Mouse (Mus musculus): ENCODE measurements around the gene Frs2. TPM values are rescaled to one million over a fixed set of nuclear protein-coding genes. Genes with fewer than 3 reads are reported as not detected.
"Not testable (repeated sequence)": the region's sequence is repeated elsewhere in the genome, so short reads cannot be mapped to it uniquely, and the experiment has no call there.

Gene Frs2
- polyA plus RNA-seq, 1 experiment = 8.8 TPM

DNA sequence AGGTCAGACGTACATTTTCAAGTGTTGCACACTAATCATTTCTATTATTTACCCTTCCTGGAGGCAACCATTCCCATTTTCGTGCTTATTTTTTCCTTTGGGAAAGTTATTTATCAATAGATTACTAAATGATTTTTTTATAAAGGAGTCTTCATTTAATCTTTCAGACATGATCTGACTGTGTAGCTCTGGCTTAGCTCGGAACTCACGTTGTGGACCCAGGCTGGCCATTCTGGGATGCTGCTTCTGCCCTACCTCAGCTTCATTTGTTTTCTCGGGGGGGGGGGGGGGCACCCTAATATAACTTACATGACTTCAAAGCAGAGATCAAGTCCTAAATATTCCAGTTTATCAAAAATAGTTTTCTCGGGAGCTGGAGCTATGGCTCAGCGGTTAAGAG, 84.3 kb downstream of the Frs2 start:
- 5% methylated on average over 7 of the region's 7 CpGs for WGBS
- peak overlapping the region; percentile 60 for H3K4me3 ChIP-seq (replicated peaks; ENCODE audit: control insufficient read depth, low read depth, low read length)
- TF ChIP-seq CTCF (IDR thresholded peaks at IDR 0.05; ENCODE audit: control insufficient read depth, insufficient read depth, low read length) (no peak), POLR2A (IDR thresholded peaks at IDR 0.05; ENCODE audit: borderline replicate concordance, control insufficient read depth, low read depth, low read length) (no peak)
- no peaks in the 10 kb centered on the region; the same call in 1 of the 2 replicates for H3K4me1 ChIP-seq (ENCODE audit: control insufficient read depth, insufficient read depth, low read length)
- no peak overlapping the region for H3K27ac ChIP-seq (ENCODE audit: control insufficient read depth, insufficient read depth, low read depth, low read length, poor library complexity)

DNA sequence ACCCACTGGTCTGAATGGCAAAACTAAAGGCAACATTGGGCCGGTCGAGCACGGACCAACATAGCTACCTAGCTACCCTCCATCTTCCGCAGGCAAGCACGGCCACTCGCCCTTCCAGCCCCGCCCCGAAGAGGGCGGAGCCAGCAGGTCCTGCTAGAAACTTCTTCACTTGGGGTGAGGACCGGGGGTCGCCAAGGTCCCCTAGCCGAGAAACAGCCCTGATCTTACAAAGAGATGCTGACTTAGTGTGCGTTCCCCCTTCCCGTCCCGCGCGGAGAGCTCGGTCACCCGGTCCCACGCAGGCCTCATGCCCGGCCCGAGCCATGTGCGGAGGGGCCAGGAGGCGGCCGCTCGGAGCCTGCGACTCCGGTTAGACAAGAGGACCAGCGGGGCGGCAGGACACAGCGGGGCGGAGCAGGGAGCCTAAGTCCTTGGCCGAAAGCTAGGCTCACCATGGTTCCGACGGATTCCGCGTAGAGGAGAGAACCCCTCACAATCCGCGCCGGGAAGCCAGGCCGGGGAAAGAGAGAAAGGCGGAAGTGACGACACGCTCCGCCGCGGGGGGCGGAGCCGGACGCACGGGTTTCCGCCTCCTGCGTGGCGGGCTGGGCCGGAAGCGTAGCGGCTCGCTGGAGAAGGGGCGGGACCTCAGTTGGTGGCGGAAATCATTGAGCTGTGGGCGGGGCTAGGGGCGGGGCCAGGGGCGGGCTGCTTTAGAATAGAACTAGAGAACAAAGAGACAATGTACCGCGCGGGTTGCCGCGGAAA, 84.9 kb downstream of the Frs2 start, which contains the start of gene Cct2:
TSS of gene Cct2 (minus strand) at position 561 of the 768 bp plus-strand sequence.
- TF ChIP-seq POLR2A (IDR thresholded peaks at IDR 0.05; ENCODE audit: borderline replicate concordance, control insufficient read depth, low read depth, low read length) (peak; percentile 57; the same call in 1 of the 2 replicates), CTCF (IDR thresholded peaks at IDR 0.05; ENCODE audit: control insufficient read depth, insufficient read depth, low read length) (no peak)

DNA sequence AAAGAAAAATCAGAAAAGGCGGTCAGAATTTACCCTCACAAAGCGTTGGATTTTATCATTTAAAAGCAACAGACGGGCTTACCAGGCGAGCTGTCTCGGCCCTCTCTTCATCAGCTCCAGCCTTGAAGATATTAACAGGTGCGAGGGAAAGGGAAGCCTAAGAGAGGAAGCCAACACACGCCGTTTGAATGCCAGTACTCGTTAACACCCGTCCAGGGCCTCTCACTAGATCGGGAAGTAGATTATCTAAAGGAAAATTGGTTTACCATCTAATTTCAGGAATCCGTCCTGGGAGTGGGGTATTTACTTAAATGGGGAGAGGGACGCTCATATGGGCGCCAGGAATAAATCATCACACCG, 85.5 kb downstream of the Frs2 start:
- 1% methylated on average over 15 of the region's 15 CpGs for WGBS
- Histone ChIP-seq H3K27ac (ENCODE audit: control insufficient read depth, insufficient read depth, low read depth, low read length, poor library complexity) (peak overlapping the region; percentile 83), H3K4me3 (replicated peaks; ENCODE audit: control insufficient read depth, low read depth, low read length) (peak overlapping the region; percentile 97), H3K4me1 (ENCODE audit: control insufficient read depth, insufficient read depth, low read length) (no peaks in the 10 kb centered on the region; the same call in 1 of the 2 replicates)
- no peak for TF ChIP-seq CTCF (IDR thresholded peaks at IDR 0.05; ENCODE audit: control insufficient read depth, insufficient read depth, low read length)
- TF ChIP-seq POLR2A (IDR thresholded peaks at IDR 0.05; ENCODE audit: borderline replicate concordance, control insufficient read depth, low read depth, low read length) = no peak

More for the DNA sequence above, 84.9 kb downstream of the Frs2 start, which contains the start of gene Cct2:
- Histone ChIP-seq H3K4me3 (replicated peaks; ENCODE audit: control insufficient read depth, low read depth, low read length) (peak within 1 kb of the TSS; percentile 97), H3K27ac (ENCODE audit: control insufficient read depth, insufficient read depth, low read depth, low read length, poor library complexity) (peak within 1 kb of the TSS; percentile 83), H3K4me1 (ENCODE audit: control insufficient read depth, insufficient read depth, low read length) (no peaks in the 10 kb centered on the region; the same call in 1 of the 2 replicates)
- WGBS = under 1% methylated on average over 68 of the region's 68 CpGs

DNA sequence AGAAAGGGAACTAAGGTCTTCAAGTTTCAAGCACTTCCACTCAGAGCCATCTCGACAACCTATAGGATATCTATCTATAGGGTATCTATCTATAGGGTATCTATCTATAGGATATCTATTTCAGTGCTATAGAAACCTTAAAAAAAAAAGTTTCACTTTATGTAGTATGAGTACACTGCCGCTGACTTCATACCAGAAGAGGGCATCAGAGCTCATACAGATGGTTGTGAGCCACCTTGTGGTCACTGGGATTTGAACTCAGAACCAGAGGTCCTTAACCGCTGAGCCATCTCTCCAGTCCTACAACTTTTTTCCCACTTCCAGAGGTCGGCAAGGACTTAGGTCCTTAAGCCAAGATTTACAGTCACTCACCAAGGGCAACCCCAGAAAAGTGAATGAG, 92.7 kb downstream of the Frs2 start:
- H3K27ac ChIP-seq (ENCODE audit: control insufficient read depth, insufficient read depth, low read depth, low read length, poor library complexity) = no peak overlapping the region
- H3K4me1 ChIP-seq (ENCODE audit: control insufficient read depth, insufficient read depth, low read length) = no peaks in the 10 kb centered on the region
- TF ChIP-seq POLR2A (IDR thresholded peaks at IDR 0.05; ENCODE audit: borderline replicate concordance, control insufficient read depth, low read depth, low read length) (no peak), CTCF (IDR thresholded peaks at IDR 0.05; ENCODE audit: control insufficient read depth, insufficient read depth, low read length) (no peak)
- H3K4me3 ChIP-seq (replicated peaks; ENCODE audit: control insufficient read depth, low read depth, low read length) = no peak overlapping the region
- WGBS = 87% methylated on average over 4 of the region's 4 CpGs

DNA sequence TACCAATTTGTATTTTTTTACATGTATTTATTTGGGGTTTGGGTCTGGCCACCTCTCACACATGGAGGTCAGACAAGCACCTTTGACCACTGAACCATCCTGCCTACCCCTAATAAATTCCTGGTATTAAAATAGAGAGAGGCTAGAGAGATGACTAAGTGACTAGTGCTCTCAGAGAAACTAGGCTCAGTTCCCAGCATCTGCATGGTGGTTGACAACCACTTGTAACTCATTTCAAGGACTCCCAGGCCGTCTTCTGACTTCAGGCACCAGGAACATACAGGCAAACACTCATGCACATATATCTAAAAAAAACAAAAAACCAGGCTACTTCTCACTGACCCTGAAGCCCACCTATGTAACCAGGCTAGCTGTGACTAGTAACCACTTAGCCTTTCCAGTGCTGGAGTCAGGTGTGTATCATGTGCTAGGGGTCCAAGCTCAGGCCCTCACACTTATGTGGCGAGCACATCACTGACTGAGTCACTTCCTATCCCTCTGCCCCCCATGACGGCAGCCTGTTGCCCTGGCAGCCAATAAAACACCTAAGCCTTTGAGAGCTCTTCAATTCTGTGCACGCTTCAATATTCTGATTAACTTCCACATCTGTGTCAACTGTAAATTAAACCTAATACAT, 98.3 kb downstream of the Frs2 start:
- no peak for TF ChIP-seq POLR2A (IDR thresholded peaks at IDR 0.05; ENCODE audit: borderline replicate concordance, control insufficient read depth, low read depth, low read length)
- TF ChIP-seq CTCF (IDR thresholded peaks at IDR 0.05; ENCODE audit: control insufficient read depth, insufficient read depth, low read length) = no peak
- Histone ChIP-seq H3K4me3 (replicated peaks; ENCODE audit: control insufficient read depth, low read depth, low read length) (no peak overlapping the region), H3K4me1 (ENCODE audit: control insufficient read depth, insufficient read depth, low read length) (no peaks in the 10 kb centered on the region), H3K27ac (ENCODE audit: control insufficient read depth, insufficient read depth, low read depth, low read length, poor library complexity) (no peak overlapping the region)
- 67% methylated on average over 4 of the region's 4 CpGs for WGBS

DNA sequence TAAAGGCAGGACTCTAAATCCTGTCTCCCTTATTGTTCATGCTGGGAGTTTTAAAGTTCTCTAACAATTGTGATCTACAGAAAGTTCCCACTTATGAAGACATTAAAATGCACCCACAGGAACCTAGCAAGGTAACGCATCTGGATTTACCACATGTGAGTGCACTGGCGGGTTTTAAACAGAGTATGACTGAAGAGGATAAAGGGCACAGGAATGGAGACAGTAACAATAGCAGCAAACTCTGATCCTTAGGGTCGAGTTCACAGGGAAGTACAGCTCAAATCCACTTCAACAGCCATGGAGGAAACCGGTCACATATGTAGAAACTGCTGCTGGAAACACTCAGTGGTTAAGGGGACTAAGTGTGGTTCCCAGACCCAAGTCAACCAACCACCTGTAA, 99.1 kb downstream of the Frs2 start:
- Histone ChIP-seq H3K4me1 (ENCODE audit: control insufficient read depth, insufficient read depth, low read length) (no peaks in the 10 kb centered on the region; the same call in 1 of the 2 replicates), H3K4me3 (replicated peaks; ENCODE audit: control insufficient read depth, low read depth, low read length) (no peak overlapping the region), H3K27ac (ENCODE audit: control insufficient read depth, insufficient read depth, low read depth, low read length, poor library complexity) (no peak overlapping the region)
- 75% methylated on average over 4 of the region's 4 CpGs for WGBS
- TF ChIP-seq CTCF (IDR thresholded peaks at IDR 0.05; ENCODE audit: control insufficient read depth, insufficient read depth, low read length) (no peak), POLR2A (IDR thresholded peaks at IDR 0.05; ENCODE audit: borderline replicate concordance, control insufficient read depth, low read depth, low read length) (no peak)

DNA sequence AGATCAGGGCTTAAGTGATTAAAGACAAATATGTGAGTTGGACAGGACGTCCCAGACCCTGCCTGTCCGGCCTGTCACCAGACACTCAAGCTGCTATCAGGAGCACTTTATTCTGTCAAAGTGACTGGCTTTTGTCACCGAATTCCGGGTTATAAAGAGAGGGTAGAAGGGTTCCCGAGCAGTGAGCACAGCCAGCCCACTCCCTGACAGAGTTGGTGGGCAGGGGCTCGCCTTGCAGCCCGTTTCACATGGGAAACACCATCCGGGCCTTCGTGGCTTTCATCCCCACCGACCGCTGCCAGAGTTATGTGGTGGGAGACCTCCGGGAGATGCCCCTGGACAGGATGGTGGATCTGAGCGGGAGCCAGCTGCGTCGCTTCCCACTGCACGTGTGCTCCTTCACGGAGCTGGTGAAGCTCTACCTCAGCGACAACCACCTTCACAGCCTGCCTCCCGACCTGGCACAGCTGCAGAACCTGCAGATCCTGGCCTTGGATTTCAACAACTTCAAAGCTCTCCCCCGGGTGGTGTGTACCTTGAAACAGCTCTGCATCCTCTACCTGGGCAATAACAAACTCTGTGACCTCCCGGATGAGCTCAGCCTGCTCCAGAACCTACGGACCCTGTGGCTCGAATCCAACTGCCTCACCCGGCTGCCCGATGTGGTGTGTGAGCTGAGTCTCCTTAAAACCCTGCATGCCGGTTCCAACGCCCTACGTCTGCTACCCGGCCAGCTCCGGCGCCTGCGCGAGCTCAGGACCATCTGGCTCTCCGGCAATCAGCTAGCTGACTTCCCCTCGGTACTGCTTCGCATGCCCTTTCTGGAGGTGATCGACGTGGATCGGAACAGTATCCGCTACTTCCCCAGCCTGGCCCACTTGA, 102.9 kb downstream of the Frs2 start, which contains the start of gene Lrrc10:
TSS of gene Lrrc10 (plus strand) at position 167 of the 882 bp plus-strand sequence.
- Histone ChIP-seq H3K27ac (ENCODE audit: control insufficient read depth, insufficient read depth, low read depth, low read length, poor library complexity) (no peak within 1 kb of the TSS), H3K4me3 (replicated peaks; ENCODE audit: control insufficient read depth, low read depth, low read length) (no peak within 1 kb of the TSS), H3K4me1 (ENCODE audit: control insufficient read depth, insufficient read depth, low read length) (no peaks in the 10 kb centered on the region; the same call in 1 of the 2 replicates)
- 50% methylated on average over 40 of the region's 40 CpGs for WGBS
- no peak for TF ChIP-seq CTCF (IDR thresholded peaks at IDR 0.05; ENCODE audit: control insufficient read depth, insufficient read depth, low read length)
- TF ChIP-seq POLR2A (IDR thresholded peaks at IDR 0.05; ENCODE audit: borderline replicate concordance, control insufficient read depth, low read depth, low read length) = no peak

DNA sequence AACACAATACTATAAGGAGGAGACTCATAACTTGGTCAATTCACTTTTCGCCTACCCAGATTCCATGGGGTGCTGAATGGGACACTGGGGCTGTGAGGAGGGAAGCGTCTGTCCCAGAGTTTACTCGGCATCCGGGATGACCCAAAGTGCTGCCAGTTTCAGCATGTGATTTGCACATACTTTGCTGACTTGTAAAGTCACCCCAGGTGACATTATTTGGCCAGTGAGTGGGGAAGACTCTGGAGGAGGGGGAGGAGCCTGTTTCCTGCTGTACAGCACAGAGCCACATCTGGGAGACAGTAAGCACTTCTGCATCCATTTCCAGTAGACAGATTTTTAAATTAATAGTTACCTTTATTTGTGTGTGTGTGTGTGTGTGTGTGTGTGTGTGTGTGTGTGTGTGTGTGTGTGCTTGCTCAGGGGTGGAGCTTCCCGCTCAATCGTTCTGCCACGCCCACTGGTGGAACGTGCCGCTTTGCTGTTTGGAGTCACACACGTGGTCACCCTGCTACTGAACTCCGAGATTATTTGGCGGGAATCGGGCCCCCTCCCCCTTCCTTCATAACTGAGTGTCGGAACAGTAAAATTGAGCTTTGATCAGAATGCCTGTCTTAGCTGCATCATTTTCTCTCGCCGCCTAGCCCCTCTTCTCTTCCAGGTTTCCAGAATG, 104.7 kb downstream of the Frs2 start:
- 39% methylated on average over 16 of the region's 16 CpGs for WGBS
- H3K4me3 ChIP-seq (replicated peaks; ENCODE audit: control insufficient read depth, low read depth, low read length); H3K4me1 ChIP-seq (ENCODE audit: control insufficient read depth, insufficient read depth, low read length); H3K27ac ChIP-seq (ENCODE audit: control insufficient read depth, insufficient read depth, low read depth, low read length, poor library complexity): not testable (repeated sequence)
